Mouse (Mus musculus) gastrocnemius, postnatal 10 days (tissue): ENCODE measurements around the gene Ndufa11. TPM values are rescaled to one million over a fixed set of nuclear protein-coding genes. Genes with fewer than 3 reads are reported as not detected.

ENCODE experiments used
- DNase-seq: peaks from one replicate; pipeline ENCODE4 v3.0.0; 2021; ENCODE audit warnings: mixed read lengths
- total RNA-seq, 2 experiments: library from RNA; stranded (reverse); gene quantifications; 2 replicates each; pipeline ENCODE4 v1.2.3; 2021

Gene Ndufa11
- total RNA-seq, 2 experiments from 2014 or later, result 377 to 422 TPM

- DNase-seq, result no peak
Measured at GRCm38 (mm10) chr17:56715914-56716654, 1.5 kb upstream of the Ndufa11 start.

- peak; percentile 92 for DNase-seq
Measured at GRCm38 (mm10) chr17:56716655-56717362, 758 bp upstream of the Ndufa11 start.

GRCm38 (mm10) chr17:56722441-56722840, 4.9 kb downstream of the Ndufa11 start:
- peak; percentile 67 for DNase-seq

- no peak for DNase-seq
Measured at GRCm38 (mm10) chr17:56723419-56724161, 6.0 kb downstream of the Ndufa11 start.

GRCm38 (mm10) chr17:56727029-56727649, 9.6 kb downstream of the Ndufa11 start:
- DNase-seq, result no peak

- no peak for DNase-seq
Measured at GRCm38 (mm10) chr17:56727659-56728058, 10.1 kb downstream of the Ndufa11 start.

GRCm38 (mm10) chr17:56728117-56728516, 10.6 kb downstream of the Ndufa11 start:
- DNase-seq, result no peak

GRCm38 (mm10) chr17:56729151-56729550, 11.6 kb downstream of the Ndufa11 start:
- DNase-seq, result no peak

- no peak for DNase-seq
Measured at GRCm38 (mm10) chr17:56729656-56730055, 12.1 kb downstream of the Ndufa11 start.

- no peak for DNase-seq
Measured at GRCm38 (mm10) chr17:56736534-56736933, 19.0 kb downstream of the Ndufa11 start.

GRCm38 (mm10) chr17:56738221-56738620, 20.7 kb downstream of the Ndufa11 start:
- no peak for DNase-seq

- no peak for DNase-seq
Measured at GRCm38 (mm10) chr17:56740118-56740787, 22.7 kb downstream of the Ndufa11 start.

GRCm38 (mm10) chr17:56740788-56741160, 23.2 kb downstream of the Ndufa11 start:
- DNase-seq, result no peak

GRCm38 (mm10) chr17:56744173-56744572, 26.6 kb downstream of the Ndufa11 start:
- no peak for DNase-seq

- no peak for DNase-seq
Measured at GRCm38 (mm10) chr17:56751404-56752072, 34.0 kb downstream of the Ndufa11 start.

- no peak for DNase-seq
Measured at GRCm38 (mm10) chr17:56753452-56753851, 35.9 kb downstream of the Ndufa11 start.

GRCm38 (mm10) chr17:56754271-56755185, 37.0 kb downstream of the Ndufa11 start:
- no peak for DNase-seq

GRCm38 (mm10) chr17:56756703-56757399, 39.3 kb downstream of the Ndufa11 start:
- DNase-seq, result no peak

GRCm38 (mm10) chr17:56757416-56758123, 40.0 kb downstream of the Ndufa11 start, which contains the start of gene Nrtn:
Gene Nrtn (minus strand): TSS chr17:56757530.
- peak; percentile 86 for DNase-seq
